Mouse (Mus musculus) skeletal muscle tissue, adult 2 months (tissue): ENCODE measurements around the gene Slc7a7.

Experiments
- DNase-seq: peaks from one replicate; pipeline ENCODE4 v3.0.0-alpha.2; 2012; ENCODE audit warnings: low read depth, low spot score

Gene Slc7a7

GRCm38 (mm10) chr14:54432837-54433830 lies 15.6 kb upstream of the Slc7a7 start:
- no peak for DNase-seq

GRCm38 (mm10) chr14:54432078-54432836 lies 14.7 kb upstream of the Slc7a7 start:
- DNase-seq = no peak

- DNase-seq = peak; percentile 71
These were observed 13.9 kb upstream of the Slc7a7 start, which contains the start of gene Mmp14 for GRCm38 (mm10) chr14:54431334-54432077. Mmp14 (plus strand) TSS chr14:54431612.

- DNase-seq = no peak
These were observed 13.0 kb upstream of the Slc7a7 start for GRCm38 (mm10) chr14:54430406-54431145.

GRCm38 (mm10) chr14:54429332-54430093 lies 11.9 kb upstream of the Slc7a7 start:
- DNase-seq = no peak

GRCm38 (mm10) chr14:54428421-54428820 lies 10.8 kb upstream of the Slc7a7 start:
- DNase-seq = no peak

- DNase-seq = no peak
These were observed 10.1 kb upstream of the Slc7a7 start for GRCm38 (mm10) chr14:54427696-54428095.

- peak; percentile 89 for DNase-seq
These were observed 9.3 kb upstream of the Slc7a7 start, which contains the start of gene Mrpl52 for GRCm38 (mm10) chr14:54426689-54427398. Mrpl52 (plus strand) TSS chr14:54426909.

- no peak for DNase-seq
These were observed 8.6 kb upstream of the Slc7a7 start for GRCm38 (mm10) chr14:54426003-54426688.

- no peak for DNase-seq
These were observed 8.0 kb upstream of the Slc7a7 start for GRCm38 (mm10) chr14:54425540-54425939.

GRCm38 (mm10) chr14:54424634-54425033 lies 7.1 kb upstream of the Slc7a7 start:
- no peak for DNase-seq

- DNase-seq = no peak
These were observed 5.8 kb upstream of the Slc7a7 start for GRCm38 (mm10) chr14:54423406-54423805.

- DNase-seq = no peak
These were observed 3.4 kb upstream of the Slc7a7 start for GRCm38 (mm10) chr14:54421014-54421413.

- DNase-seq = no peak
These were observed 750 bp downstream of the Slc7a7 start for GRCm38 (mm10) chr14:54416830-54417229.

GRCm38 (mm10) chr14:54416229-54416775 lies 1.3 kb downstream of the Slc7a7 start:
- no peak for DNase-seq

- no peak for DNase-seq
These were observed 2.1 kb downstream of the Slc7a7 start for GRCm38 (mm10) chr14:54415241-54416020.

GRCm38 (mm10) chr14:54413877-54414700 lies 3.5 kb downstream of the Slc7a7 start:
- no peak for DNase-seq
